8 mouse cellular contexts compared by ENCODE assay signal in the genomic region with DNA sequence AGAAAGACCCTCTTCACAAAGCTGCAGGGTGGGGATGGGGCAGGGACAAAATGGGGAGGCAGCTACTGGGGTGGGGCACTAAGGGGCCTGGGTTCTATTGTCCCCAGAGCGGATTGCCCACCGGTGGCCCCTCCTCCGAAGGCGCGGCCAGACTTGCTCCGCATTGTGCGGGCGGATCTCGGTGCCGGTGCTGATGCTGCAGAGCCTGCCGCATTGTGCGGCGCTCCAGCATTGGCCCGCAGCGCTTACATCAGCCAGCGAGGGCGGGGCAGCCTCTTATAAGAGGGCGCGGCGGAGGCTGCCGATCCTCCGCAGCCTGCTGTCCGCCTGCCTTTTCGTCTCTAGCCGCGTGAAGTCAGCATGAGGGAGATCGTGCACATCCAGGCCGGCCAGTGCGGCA. TPM values are rescaled to one million over a fixed set of nuclear protein-coding genes. Genes with fewer than 3 reads are reported as not detected.
A peak's percentile ranks its signal among the peaks of the same experiment; 100 is the strongest.
DNase-seq lines count a peak whose midpoint lies in the region; ATAC-seq and TF ChIP-seq lines count a peak whose summit lies in the region.

TSS of gene Tubb3 (plus strand) at position 179 of the 400 bp plus-strand sequence.

- ATAC-seq in heart, embryonic 12.5 days (ENCODE audit: insufficient number of reproducible peaks, low FRiP score) = peak; percentile 54; the same call in 1 of the 2 replicates
- ATAC-seq in liver, embryonic 15.5 days (ENCODE audit: insufficient read depth) = peak; percentile 47

- peak within 1 kb of the TSS; percentile 57 for H3K4me3 ChIP-seq in gastrocnemius, adult 2 months
- H3K4me3 ChIP-seq in heart, embryonic 12.5 days = peak within 1 kb of the TSS; percentile 44
- H3K4me3 ChIP-seq in liver, embryonic 15.5 days (replicated peaks) = peak within 1 kb of the TSS; percentile 23

- H3K9me3 ChIP-seq in heart, embryonic 12.5 days (replicated peaks) = no peaks in the 10 kb centered on the region
- no peaks in the 10 kb centered on the region for H3K9me3 ChIP-seq in liver, embryonic 15.5 days (replicated peaks)

- no peaks in the 10 kb centered on the region for H3K36me3 ChIP-seq in heart, embryonic 12.5 days
- no peaks in the 10 kb centered on the region for H3K36me3 ChIP-seq in liver, embryonic 15.5 days (replicated peaks)

- H3K27me3 ChIP-seq in heart, embryonic 12.5 days (replicated peaks) = peaks cover 55% of the 10 kb centered on the region
- H3K27me3 ChIP-seq in liver, embryonic 15.5 days = peaks cover 69% of the 10 kb centered on the region

- peak within 1 kb of the TSS; percentile 65 for H3K4me2 ChIP-seq in heart, embryonic 12.5 days
- H3K4me2 ChIP-seq in liver, embryonic 15.5 days = peak within 1 kb of the TSS; percentile 57

- intact Hi-C loops in gastrocnemius, adult 2 months (cut with DNase I) = no loop called here

- DNase-seq in gastrocnemius, adult 2 months = peak; percentile 62
- no peak for DNase-seq in gastrocnemius, postnatal 4 days (ENCODE audit: low spot score in 2 of 2)
- peak; percentile 44 to 66 for DNase-seq in adrenal gland, adult 18-20 months (ENCODE audit: low spot score in 2 of 2)
- DNase-seq in embryo, embryonic 11 days = peak; percentile 95
- DNase-seq in large intestine, adult 2 months (ENCODE audit: low read depth, low spot score) = no peak
- DNase-seq in retina, postnatal 1 day = peak; percentile 93

- no peak for TF ChIP-seq CTCF in gastrocnemius, adult 2 months (IDR thresholded peaks at IDR 0.05)

- WGBS in heart, embryonic 12.5 days = under 1% methylated on average over 29 of the region's 29 CpGs
- under 1% methylated on average over 29 of the region's 29 CpGs for WGBS in large intestine, adult 2 months
- under 1% methylated on average over 29 of the region's 29 CpGs for WGBS in liver, embryonic 15.5 days (ENCODE audit: insufficient replicate concordance)

- no peak within 1 kb of the TSS for H3K27ac ChIP-seq in gastrocnemius, adult 2 months
- H3K27ac ChIP-seq in heart, embryonic 12.5 days (ENCODE audit: poor library complexity, severe bottlenecking) = no peak within 1 kb of the TSS; the same call in 1 of the 2 replicates
- H3K27ac ChIP-seq in liver, embryonic 15.5 days (replicated peaks) = no peak within 1 kb of the TSS

- peak within 1 kb of the TSS; percentile 35; the same call in 1 of the 2 replicates for H3K9ac ChIP-seq in heart, embryonic 12.5 days
- no peak within 1 kb of the TSS for H3K9ac ChIP-seq in liver, embryonic 15.5 days

- peaks cover 51% of the 10 kb centered on the region for H3K4me1 ChIP-seq in heart, embryonic 12.5 days (replicated peaks)
- peaks cover 74% of the 10 kb centered on the region for H3K4me1 ChIP-seq in liver, embryonic 15.5 days (replicated peaks)

RNA-seq across cellular contexts. Expression of gene Tubb3, which starts in this region (rescaled TPM):
- total RNA-seq in gastrocnemius, adult 2 months (2021) = not detected
- total RNA-seq in gastrocnemius, postnatal 4 days (2021) = under 1 TPM; 0.61 to 0.96 TPM
- total RNA-seq in adrenal gland, adult 18-20 months (2021) = 1 to 10 TPM; 2.0 to 8.2 TPM
- 7.6 and 9.1 TPM in 2 replicates for polyA plus RNA-seq in heart, embryonic 12.5 days (2016; fragmentation: Nextera tagmentation; extraction: Ambion mirVana)
- 9.3 and 10.6 TPM in 2 replicates for polyA plus RNA-seq in large intestine, adult 2 months (2012; rRNA removed)
- polyA plus RNA-seq in liver, embryonic 15.5 days (2015; fragmentation: Nextera tagmentation; extraction: Ambion mirVana) = 0.67 and 0.99 TPM in 2 replicates

Comparison
In these comparisons a context has a peak if more than half of its experiments do, and no peak if none do; other contexts are left out.
1. Peak in DNase-seq and H3K4me3 ChIP-seq in gastrocnemius, adult 2 months; RNA of the gene not detected or under 1 TPM.
2. Peak in ATAC-seq, H3K4me3 ChIP-seq and H3K4me2 ChIP-seq in liver, embryonic 15.5 days; RNA of the gene not detected or under 1 TPM.
3. DNase-seq: peak in adrenal gland, adult 18-20 months (2 of 2), embryo, embryonic 11 days (single experiment) and retina, postnatal 1 day (single experiment); none in gastrocnemius, postnatal 4 days (0 of 2) and large intestine, adult 2 months (single experiment).
4. Peak in every context shown above with its lines, with median percentiles within 50 percentile points of each other: H3K4me3 ChIP-seq.